Mouse (Mus musculus) E14TG2a.4 (cell line): Measurements from ENCODE around the gene Pid1.

Experiments used
- CTCF ChIP-seq: conservative IDR thresholded peaks from 2 replicates; pipeline ENCODE4 v1.5.1; 2014; ENCODE audit warnings: low read length
- NANOG ChIP-seq: IDR thresholded peaks from 2 replicates; pipeline ENCODE4 v1.6.1; 2014; ENCODE audit warnings: borderline replicate concordance, low read length, mixed read lengths
- POU5F1 ChIP-seq: IDR thresholded peaks from 2 replicates; pipeline ENCODE4 v1.6.1; 2014; ENCODE audit warnings: low read length, borderline replicate concordance

GRCm38 (mm10) chr1:84177696-84178095 is 186.3 kb downstream of the Pid1 start:
- TF ChIP-seq CTCF (no peak), POU5F1 (no peak), NANOG (no peak)
